Mouse (Mus musculus) cortical plate, adult 2 months (tissue): ENCODE data around the gene Lrp6.

Experiments used
- CTCF ChIP-seq: fragments of 200-500 bp; IDR thresholded peaks from 2 replicates; pipeline ENCODE4 v1.5.1; 2011; ENCODE audit warnings: mild to moderate bottlenecking, control low read depth, low read length; ENCODE audit not compliant: insufficient read depth; ENCODE audit errors: extremely low read depth
- POLR2A ChIP-seq: fragments of 200-500 bp; IDR thresholded peaks from 2 replicates; pipeline ENCODE4 v1.6.1; 2011; ENCODE audit warnings: mild to moderate bottlenecking, low read length, control low read depth; ENCODE audit not compliant: insufficient read depth; ENCODE audit errors: extremely low read depth

- TF ChIP-seq CTCF (no peak), POLR2A (no peak)
These were observed 67.7 kb downstream of the Lrp6 start for GRCm38 (mm10) chr6:134499089-134499488.
